In genomic region chr17:5108022-5108421, GRCm38 (mm10) we compare ENCODE assay signal across 18 mouse cellular contexts.
A peak's percentile ranks its signal among the peaks of the same experiment; 100 is the strongest.
DNase-seq lines count a peak whose midpoint lies in the region; ATAC-seq and TF ChIP-seq lines count a peak whose summit lies in the region.
"Had no signal": no experiment of that assay in that cellular context is flagged by ENCODE, and none has a peak within 500 bp of the region (broad histone marks: within the 10 kb centered on the region; RNA-seq: fewer than 3 reads in every experiment).

No protein-coding gene starts in this region.

- H3K27me3 ChIP-seq in CH12.LX (replicated peaks) = no peaks in the 10 kb centered on the region
- H3K27me3 ChIP-seq in liver, embryonic 15.5 days = no peaks in the 10 kb centered on the region
- H3K27me3 ChIP-seq: limb, embryonic 12.5 days had no signal

- no peak for ATAC-seq in liver, embryonic 15.5 days (ENCODE audit: insufficient read depth)

- dilution Hi-C loops in CH12.LX (cut with MboI; ENCODE audit: extremely low pct_ligation_motif_present, extremely low pct_unique_long_range_greater_than_20kb, low sequenced_read_pairs) = no loop called here

- 37% methylated on average over 1 of the region's 1 CpGs for WGBS in liver, embryonic 15.5 days (ENCODE audit: insufficient replicate concordance)

- no peak overlapping the region for H3K4me3 ChIP-seq in layer of hippocampus, adult 2 months
- H3K4me3 ChIP-seq in CH12.LX (replicated peaks in 1 of 3; ENCODE audit: low read depth in 2 of 3, low read length in 2 of 3, poor library complexity in 1 of 3) = no peak overlapping the region
- H3K4me3 ChIP-seq in liver, embryonic 15.5 days (replicated peaks) = no peak overlapping the region
- H3K4me3 ChIP-seq: heart, embryonic 13.5 days; limb, embryonic 12.5 days had no signal

- H3K4me2 ChIP-seq in CH12.LX (ENCODE audit: insufficient read depth, low read depth, poor library complexity, severe bottlenecking) = no peak overlapping the region; the same call in 1 of the 2 replicates
- no peak overlapping the region for H3K4me2 ChIP-seq in liver, embryonic 15.5 days
- H3K4me2 ChIP-seq: heart, embryonic 13.5 days; limb, embryonic 12.5 days; midbrain, embryonic 11.5 days had no signal

- no peaks in the 10 kb centered on the region for H3K79me2 ChIP-seq in CH12.LX (replicated peaks; ENCODE audit: control insufficient read depth, extremely low read depth, insufficient read depth, poor library complexity, severe bottlenecking)

- intact Hi-C loops in gastrocnemius, postnatal 36 days (cut with DNase I) = no loop called here

- no peak for TF ChIP-seq RAD21 in CH12.LX (IDR thresholded peaks at IDR 0.05; ENCODE audit: low read depth, low read length)

- peak; percentile 15; the same call in 1 of the 2 replicates for TF ChIP-seq EP300 in CH12.LX (IDR thresholded peaks at IDR 0.05; ENCODE audit: low read length)

- peak; percentile 16 for DNase-seq in gastrocnemius, adult 18-20 months (ENCODE audit: low spot score)
- no peak for DNase-seq in gastrocnemius, postnatal 36 days
- no peak for DNase-seq in layer of hippocampus, adult 2 months (ENCODE audit: low spot score in 2 of 2)
- DNase-seq in layer of hippocampus, adult 11-12 months (ENCODE audit: low spot score) = no peak
- no peak for DNase-seq in CH12.LX (ENCODE audit: extremely low read depth)
- no peak for DNase-seq in adrenal gland, postnatal 36 days
- DNase-seq in urinary bladder, postnatal 4 days (ENCODE audit: low spot score in 2 of 2) = no peak
- DNase-seq: adrenal gland, postnatal 25 days; cerebellum, adult 8-10 months; gastrocnemius, postnatal 25 days; heart, postnatal 4 days; kidney, adult 9 months; lung, postnatal 14 days; retina, postnatal 1 day had no signal

- no peak for TF ChIP-seq POLR2A in CH12.LX (IDR thresholded peaks at IDR 0.05; ENCODE audit: low read depth, low read length)

- H3K27ac ChIP-seq in layer of hippocampus, adult 2 months = peak overlapping the region; percentile 85
- H3K27ac ChIP-seq in CH12.LX (ENCODE audit: insufficient read depth, low read depth) = no peak overlapping the region
- H3K27ac ChIP-seq in liver, embryonic 15.5 days (replicated peaks) = peak overlapping the region; percentile 73
- H3K27ac ChIP-seq: heart, embryonic 13.5 days; limb, embryonic 12.5 days had no signal

- peaks cover 0 to 39% of the 10 kb centered on the region in 2 experiments for H3K36me3 ChIP-seq in CH12.LX (replicated peaks in 1 of 2; ENCODE audit: control insufficient read depth in 1 of 2, insufficient read depth in 1 of 2, low read length in 1 of 2)
- no peaks in the 10 kb centered on the region for H3K36me3 ChIP-seq in liver, embryonic 15.5 days (replicated peaks)
- H3K36me3 ChIP-seq: heart, embryonic 13.5 days; limb, embryonic 12.5 days had no signal

- H3K9me3 ChIP-seq in CH12.LX (replicated peaks; ENCODE audit: low read length) = no peaks in the 10 kb centered on the region
- H3K9me3 ChIP-seq in liver, embryonic 15.5 days (replicated peaks) = no peaks in the 10 kb centered on the region
- H3K9me3 ChIP-seq: heart, embryonic 13.5 days; limb, embryonic 12.5 days had no signal

- in situ Hi-C loops in CH12.LX (cut with MboI; ENCODE audit: low pct_ligation_motif_present, low pct_unique_long_range_greater_than_20kb, low sequenced_read_pairs) = no loop called here

- no peak for TF ChIP-seq CTCF in layer of hippocampus, adult 2 months (conservative IDR thresholded peaks at IDR 0.05)
- TF ChIP-seq CTCF in CH12.LX (conservative IDR thresholded peaks at IDR 0.05 in 1 of 2, IDR thresholded peaks at IDR 0.05 in 1 of 2; ENCODE audit: low read depth in 2 of 2, low read length in 2 of 2) = no peak

- no peak overlapping the region for H3K9ac ChIP-seq in CH12.LX (ENCODE audit: insufficient read depth, low read depth)
- H3K9ac ChIP-seq in liver, embryonic 15.5 days = no peak overlapping the region
- H3K9ac ChIP-seq: heart, embryonic 13.5 days; limb, embryonic 12.5 days had no signal

- H3K4me1 ChIP-seq in CH12.LX (ENCODE audit: control insufficient read depth in 1 of 2, insufficient read depth in 2 of 2) = peaks cover 18 to 53% of the 10 kb centered on the region in 2 experiments
- peaks cover 88% of the 10 kb centered on the region for H3K4me1 ChIP-seq in liver, embryonic 15.5 days (replicated peaks)

TF ChIP-seq in CH12.LX, 34 proteins besides CTCF, POLR2A, EP300 and RAD21:
- no peak for TF ChIP-seq KAT2A (IDR thresholded peaks at IDR 0.05; ENCODE audit: insufficient replicate concordance, low read length)
- TF ChIP-seq USF1 (IDR thresholded peaks at IDR 0.05; ENCODE audit: low read depth, low read length) = no peak
- no peak for TF ChIP-seq MAFK (IDR thresholded peaks at IDR 0.05; ENCODE audit: insufficient replicate concordance, low read length)
